Mouse (Mus musculus) embryonic fibroblast, embryonic 13.5 days (primary cell): Measurements from ENCODE around the gene Cadm3.

ENCODE experiments used
- CTCF ChIP-seq: IDR thresholded peaks from 2 replicates; pipeline ENCODE4 v1.5.1; 2011; ENCODE audit warnings: mild to moderate bottlenecking, control low read depth, low read length, moderate library complexity, borderline replicate concordance; ENCODE audit not compliant: insufficient read depth
- POLR2A ChIP-seq: IDR thresholded peaks from 2 replicates; pipeline ENCODE4 v1.6.1; 2011; ENCODE audit warnings: low read depth, mild to moderate bottlenecking, control low read depth, low read length, moderate library complexity

GRCm38 (mm10) chr1:173333312-173334253 is 33.9 kb downstream of the Cadm3 start, which contains the start of gene Ackr1:
- TF ChIP-seq POLR2A, result no peak
- TF ChIP-seq CTCF, result no peak
